Mouse (Mus musculus): Measurements from ENCODE around the gene Kctd17.

- no peak for TF ChIP-seq CTCF (IDR thresholded peaks at IDR 0.05; ENCODE audit: insufficient read depth, low read length)
- no peak for TF ChIP-seq POLR2A (IDR thresholded peaks at IDR 0.05; ENCODE audit: borderline replicate concordance, extremely low read depth, low read depth, low read length)
Measured at GRCm38 (mm10) chr15:78390855-78391254, 37.5 kb upstream of the Kctd17 start.

All from lung, adult 2 months (tissue).